In the genomic region with DNA sequence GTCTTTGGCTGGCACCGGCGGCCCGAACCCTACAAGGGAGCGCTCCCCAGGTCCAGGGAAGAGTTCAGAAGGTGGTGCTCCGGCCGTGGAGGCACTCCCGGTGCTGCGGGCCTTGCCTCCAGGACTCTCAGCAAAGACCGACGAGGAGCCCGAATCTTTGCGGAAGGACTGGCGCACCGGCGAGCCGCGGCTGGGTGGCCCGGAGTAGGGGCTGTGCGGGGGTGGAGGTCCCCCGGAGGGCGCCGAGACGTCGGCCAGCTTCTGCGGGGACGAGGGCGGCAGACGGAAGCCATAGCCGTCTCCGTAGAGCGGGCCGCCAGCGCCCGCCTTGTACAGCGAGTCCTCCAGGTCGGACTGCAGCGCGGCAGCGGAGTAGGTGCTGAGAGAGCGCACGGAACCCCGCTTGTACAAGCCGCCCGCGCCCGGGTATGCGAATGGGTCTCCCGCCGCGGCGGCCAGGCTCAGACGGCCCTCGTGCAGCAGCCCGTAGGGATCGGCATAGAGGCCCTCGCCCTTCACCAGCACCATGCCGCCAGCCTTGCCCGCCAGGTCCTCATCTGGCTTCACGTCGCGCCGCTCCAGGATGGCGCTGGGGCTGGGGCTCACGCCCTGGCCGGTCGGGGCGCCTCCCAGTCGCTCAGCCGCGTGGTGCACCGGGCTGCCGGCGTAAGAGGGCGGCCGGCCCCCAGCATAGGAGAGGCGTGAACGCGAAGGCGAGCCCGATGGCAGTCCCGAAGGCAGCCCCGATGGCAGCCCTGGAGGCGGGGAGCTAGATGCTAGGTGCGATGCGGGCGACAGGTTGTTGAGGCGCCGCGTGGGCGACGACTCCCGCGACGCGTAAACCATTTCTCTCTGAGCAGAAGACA, we compare ENCODE assay signal across 8 mouse cellular contexts. TPM values are rescaled to one million over a fixed set of nuclear protein-coding genes. Genes with fewer than 3 reads are reported as not detected.
A peak's percentile ranks its signal among the peaks of the same experiment; 100 is the strongest.
DNase-seq lines count a peak whose midpoint lies in the region; ATAC-seq and TF ChIP-seq lines count a peak whose summit lies in the region.

No protein-coding gene starts in this region.

- ATAC-seq in forebrain, embryonic 14.5 days, result no peak
- ATAC-seq in limb, embryonic 13.5 days (ENCODE audit: low FRiP score, low read depth), result no peak

- H3K9ac ChIP-seq in forebrain, embryonic 14.5 days (ENCODE audit: low read length), result peak overlapping the region; percentile 43
- peak overlapping the region; percentile 60 for H3K9ac ChIP-seq in limb, embryonic 13.5 days

- peak overlapping the region; percentile 70 for H3K27ac ChIP-seq in layer of hippocampus, adult 2 months
- no peak overlapping the region for H3K27ac ChIP-seq in forebrain, embryonic 14.5 days (ENCODE audit: low read depth, low read length)
- H3K27ac ChIP-seq in limb, embryonic 13.5 days, result no peak overlapping the region

- H3K4me1 ChIP-seq in forebrain, embryonic 14.5 days (ENCODE audit: control insufficient read depth, insufficient read depth, low read length), result peaks cover 34% of the 10 kb centered on the region
- peaks cover 45% of the 10 kb centered on the region for H3K4me1 ChIP-seq in limb, embryonic 13.5 days

- peak in 1 of 2 experiments; percentile 48 for DNase-seq in layer of hippocampus, adult 2 months (ENCODE audit: low spot score in 2 of 2)
- DNase-seq in layer of hippocampus, adult 9-10 months (ENCODE audit: low spot score), result no peak
- peak; percentile 60 to 73 for DNase-seq in cerebellum, postnatal 10 days
- peak; percentile 25 for DNase-seq in forebrain, embryonic 14.5 days (ENCODE audit: low spot score)
- peak; percentile 72 for DNase-seq in right cerebral cortex, postnatal 25 days
- DNase-seq in layer of hippocampus, postnatal 14 days (ENCODE audit: low spot score in 2 of 2), result no peak
- no peak for DNase-seq in adipocyte (ENCODE audit: low spot score)

- H3K36me3 ChIP-seq in forebrain, embryonic 14.5 days (ENCODE audit: control insufficient read depth, insufficient read depth, low read length), result peaks cover 52% of the 10 kb centered on the region
- H3K36me3 ChIP-seq in limb, embryonic 13.5 days, result no peaks in the 10 kb centered on the region

- WGBS in forebrain, embryonic 14.5 days, result 11% methylated on average over 94 of the region's 95 CpGs
- WGBS in limb, embryonic 13.5 days, result 1% methylated on average over 95 of the region's 95 CpGs

- peak overlapping the region; percentile 23 for H3K4me2 ChIP-seq in forebrain, embryonic 14.5 days (ENCODE audit: low read length)
- H3K4me2 ChIP-seq in limb, embryonic 13.5 days (replicated peaks), result peak overlapping the region; percentile 58

- no peak for TF ChIP-seq CTCF in layer of hippocampus, adult 2 months (conservative IDR thresholded peaks at IDR 0.05)

- H3K4me3 ChIP-seq in layer of hippocampus, adult 2 months, result peak overlapping the region; percentile 15; the same call in 1 of the 2 replicates
- 0 out of 2 replicates have a peak overlapping the region, but pooled peaks have one; percentile 8 for H3K4me3 ChIP-seq in forebrain, embryonic 14.5 days (ENCODE audit: low read depth, low read length)
- peak overlapping the region; percentile 34 for H3K4me3 ChIP-seq in limb, embryonic 13.5 days

- no peaks in the 10 kb centered on the region for H3K9me3 ChIP-seq in forebrain, embryonic 14.5 days (replicated peaks; ENCODE audit: control insufficient read depth, low read length)
- 0 out of 2 replicates have a peak, but pooled peaks cover 3% of the 10 kb centered on the region for H3K9me3 ChIP-seq in limb, embryonic 13.5 days

- peaks cover 54% of the 10 kb centered on the region for H3K27me3 ChIP-seq in forebrain, embryonic 14.5 days (replicated peaks; ENCODE audit: control insufficient read depth, insufficient read depth, low read length)
- H3K27me3 ChIP-seq in limb, embryonic 13.5 days, result peaks cover 96% of the 10 kb centered on the region

RNA-seq across cellular contexts. Expression of gene 4933428G20Rik, which starts 34.5 kb away (rescaled TPM):
- under 1 TPM in 1 of 2 experiments, not detected in 1; 0.25 TPM for total RNA-seq in layer of hippocampus, adult 2 months (2021)
- 0.40 TPM in 1 of 2 replicates, not detected in the other for polyA plus RNA-seq in forebrain, embryonic 14.5 days (2014; fragmentation: Nextera tagmentation; extraction: Ambion mirVana)
- polyA plus RNA-seq in limb, embryonic 13.5 days (2015; fragmentation: Nextera tagmentation; extraction: Ambion mirVana), result 1.1 and 1.5 TPM in 2 replicates
- not detected for total RNA-seq in layer of hippocampus, postnatal 14 days (2021)

RNA-seq across cellular contexts. Expression of gene Srcin1, which starts 41.3 kb away (rescaled TPM):
- total RNA-seq in layer of hippocampus, adult 2 months (2021), result 100 to 1,000 TPM; 226 to 232 TPM
- 5.6 and 6.4 TPM in 2 replicates for polyA plus RNA-seq in forebrain, embryonic 14.5 days (2014; fragmentation: Nextera tagmentation; extraction: Ambion mirVana)
- polyA plus RNA-seq in limb, embryonic 13.5 days (2015; fragmentation: Nextera tagmentation; extraction: Ambion mirVana), result 0.32 and 0.48 TPM in 2 replicates
- total RNA-seq in layer of hippocampus, postnatal 14 days (2021), result 100 to 1,000 TPM; 309 to 331 TPM

Comparison
In these comparisons a context has a peak if more than half of its experiments do, and no peak if none do; other contexts are left out.
1. DNase-seq: peak in cerebellum, postnatal 10 days (2 of 2), forebrain, embryonic 14.5 days (single experiment) and right cerebral cortex, postnatal 25 days (single experiment); none in layer of hippocampus, adult 9-10 months (single experiment), layer of hippocampus, postnatal 14 days (0 of 2) and adipocyte (single experiment).
2. Peak in every context shown above with its lines, with median percentiles within 50 percentile points of each other: H3K4me3 ChIP-seq.